9 mouse cellular contexts compared by ENCODE assay signal in the genomic region with DNA sequence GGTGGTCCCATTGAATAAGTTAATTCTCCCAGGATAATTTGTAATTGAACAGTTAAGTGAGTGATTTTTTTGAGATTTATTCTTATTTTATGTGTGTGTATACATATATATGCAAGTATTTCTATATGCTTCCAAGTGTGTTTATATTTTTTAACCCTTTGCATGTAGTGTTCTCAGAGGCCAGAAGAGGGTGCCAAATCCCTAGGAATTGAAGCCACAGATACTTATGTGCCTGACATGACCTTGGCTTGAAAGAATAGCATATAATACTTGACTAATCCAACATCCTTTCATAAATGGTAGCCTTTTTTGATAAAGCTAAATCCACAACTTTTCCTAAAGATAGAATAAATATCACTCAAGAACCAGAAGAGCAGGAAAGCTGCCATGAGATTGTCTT. TPM values are rescaled to one million over a fixed set of nuclear protein-coding genes. Genes with fewer than 3 reads are reported as not detected.
A peak's percentile ranks its signal among the peaks of the same experiment; 100 is the strongest.
DNase-seq lines count a peak whose midpoint lies in the region; ATAC-seq and TF ChIP-seq lines count a peak whose summit lies in the region.
"Had no signal": no experiment of that assay in that cellular context is flagged by ENCODE, and none has a peak within 500 bp of the region (broad histone marks: within the 10 kb centered on the region; RNA-seq: fewer than 3 reads in every experiment).

No protein-coding gene starts in this region.

- no peak for ATAC-seq in heart, embryonic 12.5 days (ENCODE audit: insufficient number of reproducible peaks, low FRiP score)

- no peaks in the 10 kb centered on the region for H3K27me3 ChIP-seq in kidney, adult 2 months (replicated peaks; ENCODE audit: control insufficient read depth, insufficient read depth, low read length)
- H3K27me3 ChIP-seq in heart, embryonic 12.5 days (replicated peaks), result no peaks in the 10 kb centered on the region

- H3K4me3 ChIP-seq in kidney, adult 2 months (ENCODE audit: insufficient read depth, low read depth, low read length), result no peak overlapping the region
- H3K4me3 ChIP-seq in heart, embryonic 12.5 days, result no peak overlapping the region

- TF ChIP-seq CTCF in kidney, adult 2 months (conservative IDR thresholded peaks at IDR 0.05; ENCODE audit: insufficient read depth, insufficient read length, low read depth, low read length), result 0 out of 2 replicates have a peak, but pooled peaks have one; percentile 15

- TF ChIP-seq POLR2A in kidney, adult 2 months (IDR thresholded peaks at IDR 0.05; ENCODE audit: low read depth, low read length), result no peak

- peak; percentile 22 for DNase-seq in kidney, adult 2 months
- DNase-seq in kidney, adult 11 months, result no peak
- DNase-seq in A20 (ENCODE audit: low read depth, low spot score) (peak; percentile 48), ZHBTc4 (ENCODE audit: low read depth, low spot score) (peak; percentile 49)
- peak; percentile 44 for DNase-seq in induced T-regulatory cell, adult 2 months (ENCODE audit: low read depth)
- DNase-seq in retina, postnatal 7 days (ENCODE audit: low read depth, low spot score), result peak; percentile 11
- no peak for DNase-seq in adrenal gland, postnatal 25 days

- no peak overlapping the region for H3K9ac ChIP-seq in heart, embryonic 12.5 days

- no peak overlapping the region for H3K27ac ChIP-seq in kidney, adult 2 months (ENCODE audit: insufficient read depth, low read depth, low read length)
- no peak overlapping the region for H3K27ac ChIP-seq in heart, embryonic 12.5 days (ENCODE audit: poor library complexity, severe bottlenecking)

- H3K4me2 ChIP-seq in heart, embryonic 12.5 days, result no peak overlapping the region

- no peaks in the 10 kb centered on the region for H3K36me3 ChIP-seq in kidney, adult 2 months (ENCODE audit: control insufficient read depth, insufficient read depth, low read length)
- H3K36me3 ChIP-seq in heart, embryonic 12.5 days, result no peaks in the 10 kb centered on the region

- H3K4me1 ChIP-seq in kidney, adult 2 months (ENCODE audit: control insufficient read depth, insufficient read depth, low read length), result no peaks in the 10 kb centered on the region
- peaks cover 6% of the 10 kb centered on the region for H3K4me1 ChIP-seq in heart, embryonic 12.5 days (replicated peaks)

- H3K9me3 ChIP-seq in heart, embryonic 12.5 days (replicated peaks), result no peaks in the 10 kb centered on the region

RNA-seq across cellular contexts. Expression of a gene that starts 46.1 kb away (rescaled TPM):
- 12.4 and 16.4 TPM in 2 replicates for polyA plus RNA-seq in kidney, adult 2 months (2012; rRNA removed)
- polyA plus RNA-seq in heart, embryonic 12.5 days (2016; fragmentation: Nextera tagmentation; extraction: Ambion mirVana), result 29.5 and 30.1 TPM in 2 replicates
- total RNA-seq in adrenal gland, postnatal 25 days (2021), result 55.5 and 61.1 TPM in 2 replicates

RNA-seq across cellular contexts. Expression of a gene that starts 56.6 kb away (rescaled TPM):
- 23.0 and 29.8 TPM in 2 replicates for polyA plus RNA-seq in kidney, adult 2 months (2012; rRNA removed)
- 0.10 and 0.46 TPM in 2 replicates for polyA plus RNA-seq in heart, embryonic 12.5 days (2016; fragmentation: Nextera tagmentation; extraction: Ambion mirVana)
- total RNA-seq in adrenal gland, postnatal 25 days (2021), result 1.7 TPM in 1 of 2 replicates, not detected in the other
- total RNA-seq: layer of hippocampus, adult 18-20 months had no signal

Comparison
In these comparisons a context has a peak if more than half of its experiments do, and no peak if none do; other contexts are left out.
1. DNase-seq: peak in kidney, adult 2 months (single experiment), A20 (single experiment), ZHBTc4 (single experiment), induced T-regulatory cell, adult 2 months (single experiment) and retina, postnatal 7 days (single experiment); none in kidney, adult 11 months (single experiment) and adrenal gland, postnatal 25 days (single experiment).
2. RNA of a gene that starts 56.6 kb away (polyA plus RNA-seq): 23.0 to 29.8 TPM in kidney, adult 2 months; 0.10 to 0.46 TPM in heart, embryonic 12.5 days; every median in the first group is over 10 times any median in the second.